Mouse (Mus musculus): ENCODE measurements around the gene Krt77. TPM values are rescaled to one million over a fixed set of nuclear protein-coding genes. Genes with fewer than 3 reads are reported as not detected.

Krt77 gene
- 1.2 and 1.4 TPM in 2 replicates for total RNA-seq (2014; rRNA removed)
- 1.5 and 1.6 TPM in 2 replicates for polyA plus RNA-seq (2015; fragmentation: Nextera tagmentation; extraction: Ambion mirVana)

- WGBS: 17% methylated on average over 6 of the region's 6 CpGs
- TF ChIP-seq CTCF (IDR thresholded peaks at IDR 0.05): no peak
- Histone ChIP-seq H3K9ac (replicated peaks; ENCODE audit: low read length, poor library complexity, severe bottlenecking) (no peak within 1 kb of the TSS), H3K27ac (ENCODE audit: low read depth, low read length) (peak within 1 kb of the TSS; percentile 68), H3K4me3 (ENCODE audit: low read depth, low read length) (no peak within 1 kb of the TSS), H3K27me3 (ENCODE audit: insufficient read depth, low read length) (no peaks in the 10 kb centered on the region), H3K36me3 (ENCODE audit: insufficient read depth, low read length) (no peaks in the 10 kb centered on the region), H3K4me1 (ENCODE audit: insufficient read depth, low read length) (peaks cover 6% of the 10 kb centered on the region; the same call in 1 of the 2 replicates), H3K4me2 (ENCODE audit: low read depth, low read length, poor library complexity, severe bottlenecking) (0 out of 2 replicates have a peak within 1 kb of the TSS, but pooled peaks have one; percentile 12), H3K9me3 (ENCODE audit: low read length) (no peaks in the 10 kb centered on the region)
- ATAC-seq (ENCODE audit: low FRiP score) (peak; percentile 47; the same call in 1 of the 2 replicates), DNase-seq (ENCODE audit: low spot score) (peak; percentile 78)
Observed at GRCm38 (mm10) chr15:101869431-101869830, at the start of gene Krt77. Gene Krt77 (minus strand): TSS chr15:101869705.

- no peak overlapping the region for H3K4me2 ChIP-seq (ENCODE audit: low read depth, low read length, poor library complexity, severe bottlenecking)
- H3K9ac ChIP-seq (replicated peaks; ENCODE audit: low read length, poor library complexity, severe bottlenecking): no peak overlapping the region
- no peaks in the 10 kb centered on the region for H3K27me3 ChIP-seq (ENCODE audit: insufficient read depth, low read length)
- H3K27ac ChIP-seq (ENCODE audit: low read depth, low read length): no peak overlapping the region
- H3K4me3 ChIP-seq (ENCODE audit: low read depth, low read length): no peak overlapping the region
- no peaks in the 10 kb centered on the region for H3K36me3 ChIP-seq (ENCODE audit: insufficient read depth, low read length)
- no peaks in the 10 kb centered on the region for H3K4me1 ChIP-seq (ENCODE audit: insufficient read depth, low read length)
- H3K9me3 ChIP-seq (ENCODE audit: low read length): no peaks in the 10 kb centered on the region
- no peak for ATAC-seq (ENCODE audit: low FRiP score)
- WGBS: 72% methylated on average over 2 of the region's 2 CpGs
- no peak for TF ChIP-seq CTCF (IDR thresholded peaks at IDR 0.05)
- no peak for DNase-seq (ENCODE audit: low spot score)
Observed at GRCm38 (mm10) chr15:101916072-101916471, 46.6 kb upstream of the Krt77 start.

GRCm38 (mm10) chr15:101904849-101905248 lies 35.3 kb upstream of the Krt77 start:
- ATAC-seq (ENCODE audit: low FRiP score): no peak
- no peak for DNase-seq (ENCODE audit: low spot score)
- no peak overlapping the region for H3K4me3 ChIP-seq (ENCODE audit: low read depth, low read length)
- no peaks in the 10 kb centered on the region for H3K36me3 ChIP-seq (ENCODE audit: insufficient read depth, low read length)
- no peaks in the 10 kb centered on the region for H3K4me1 ChIP-seq (ENCODE audit: insufficient read depth, low read length)
- no peak overlapping the region for H3K9ac ChIP-seq (replicated peaks; ENCODE audit: low read length, poor library complexity, severe bottlenecking)
- TF ChIP-seq CTCF (IDR thresholded peaks at IDR 0.05): no peak
- WGBS: 73% methylated on average over 5 of the region's 5 CpGs
- H3K27ac ChIP-seq (ENCODE audit: low read depth, low read length): no peak overlapping the region
- H3K27me3 ChIP-seq (ENCODE audit: insufficient read depth, low read length): no peaks in the 10 kb centered on the region
- H3K9me3 ChIP-seq (ENCODE audit: low read length): no peaks in the 10 kb centered on the region
- no peak overlapping the region for H3K4me2 ChIP-seq (ENCODE audit: low read depth, low read length, poor library complexity, severe bottlenecking)

- DNase-seq (ENCODE audit: low spot score) (peak; percentile 7), ATAC-seq (ENCODE audit: low FRiP score) (no peak)
- no peaks in the 10 kb centered on the region for H3K27me3 ChIP-seq (ENCODE audit: insufficient read depth, low read length)
- H3K4me2 ChIP-seq (ENCODE audit: low read depth, low read length, poor library complexity, severe bottlenecking): no peak overlapping the region
- no peaks in the 10 kb centered on the region for H3K9me3 ChIP-seq (ENCODE audit: low read length)
- H3K4me3 ChIP-seq (ENCODE audit: low read depth, low read length): no peak overlapping the region
- no peak overlapping the region for H3K27ac ChIP-seq (ENCODE audit: low read depth, low read length)
- H3K9ac ChIP-seq (replicated peaks; ENCODE audit: low read length, poor library complexity, severe bottlenecking): no peak overlapping the region
- WGBS: 47% methylated on average over 12 of the region's 12 CpGs
- no peaks in the 10 kb centered on the region for H3K36me3 ChIP-seq (ENCODE audit: insufficient read depth, low read length)
- TF ChIP-seq CTCF (IDR thresholded peaks at IDR 0.05): peak; percentile 59
- H3K4me1 ChIP-seq (ENCODE audit: insufficient read depth, low read length): no peaks in the 10 kb centered on the region
Observed at GRCm38 (mm10) chr15:101902171-101903149, 33.0 kb upstream of the Krt77 start.

GRCm38 (mm10) chr15:101895216-101895615 lies 25.7 kb upstream of the Krt77 start:
- no peak for TF ChIP-seq CTCF (IDR thresholded peaks at IDR 0.05)
- 94% methylated on average over 4 of the region's 4 CpGs for WGBS
- Histone ChIP-seq H3K27ac (ENCODE audit: low read depth, low read length) (no peak overlapping the region), H3K9ac (replicated peaks; ENCODE audit: low read length, poor library complexity, severe bottlenecking) (no peak overlapping the region), H3K27me3 (ENCODE audit: insufficient read depth, low read length) (no peaks in the 10 kb centered on the region), H3K9me3 (ENCODE audit: low read length) (no peaks in the 10 kb centered on the region), H3K4me1 (ENCODE audit: insufficient read depth, low read length) (no peaks in the 10 kb centered on the region), H3K4me3 (ENCODE audit: low read depth, low read length) (no peak overlapping the region), H3K4me2 (ENCODE audit: low read depth, low read length, poor library complexity, severe bottlenecking) (no peak overlapping the region), H3K36me3 (ENCODE audit: insufficient read depth, low read length) (no peaks in the 10 kb centered on the region)
- DNase-seq (ENCODE audit: low spot score) (no peak), ATAC-seq (ENCODE audit: low FRiP score) (no peak)

- Histone ChIP-seq H3K27me3 (ENCODE audit: insufficient read depth, low read length) (no peaks in the 10 kb centered on the region), H3K4me1 (ENCODE audit: insufficient read depth, low read length) (no peaks in the 10 kb centered on the region), H3K9ac (replicated peaks; ENCODE audit: low read length, poor library complexity, severe bottlenecking) (no peak within 1 kb of the TSS), H3K9me3 (ENCODE audit: low read length) (no peaks in the 10 kb centered on the region), H3K36me3 (ENCODE audit: insufficient read depth, low read length) (no peaks in the 10 kb centered on the region), H3K4me2 (ENCODE audit: low read depth, low read length, poor library complexity, severe bottlenecking) (no peak within 1 kb of the TSS), H3K4me3 (ENCODE audit: low read depth, low read length) (no peak within 1 kb of the TSS), H3K27ac (ENCODE audit: low read depth, low read length) (no peak within 1 kb of the TSS)
- WGBS: 58% methylated on average over 4 of the region's 4 CpGs
- no peak for ATAC-seq (ENCODE audit: low FRiP score)
- DNase-seq (ENCODE audit: low spot score): no peak
- no peak for TF ChIP-seq CTCF (IDR thresholded peaks at IDR 0.05)
Observed at GRCm38 (mm10) chr15:101892820-101893219, 23.3 kb upstream of the Krt77 start, which contains the start of gene Krt76. Gene Krt76 (minus strand): TSS chr15:101892920.
